ENCODE assay signal across 21 mouse cellular contexts in the genomic region with DNA sequence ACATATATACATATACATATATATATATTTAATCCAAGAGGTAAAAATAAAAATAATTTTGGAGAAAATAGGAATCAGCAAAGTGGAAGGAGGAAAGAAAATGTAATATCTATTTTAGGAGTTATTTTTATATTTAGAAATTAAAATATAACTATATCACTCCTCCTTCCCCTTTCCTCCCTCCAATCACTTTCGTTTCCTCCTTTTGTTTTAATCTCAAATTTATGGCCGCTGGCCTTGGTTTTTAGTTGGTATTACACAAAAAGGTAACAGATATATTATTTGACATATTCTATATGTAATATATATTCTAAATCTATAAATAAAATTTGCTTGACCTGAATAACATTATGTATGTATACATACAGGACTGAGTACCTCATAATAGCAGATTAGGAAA.
DNase-seq lines count a peak whose midpoint lies in the region; ATAC-seq lines count a peak whose summit lies in the region.
"Had no signal": no experiment of that assay in that cellular context is flagged by ENCODE, and none has a peak within 500 bp of the region (broad histone marks: within the 10 kb centered on the region; RNA-seq: fewer than 3 reads in every experiment).

No protein-coding gene starts in this region.

- ATAC-seq in granulocyte monocyte progenitor cell, adult 5-6 weeks (replicated peaks; ENCODE audit: poor library complexity, severe bottlenecking): peak; percentile 74
- peak; percentile 64 for ATAC-seq in megakaryocyte progenitor cell, adult 5-6 weeks (replicated peaks; ENCODE audit: poor library complexity)
- ATAC-seq: forebrain, embryonic 13.5 days; forebrain, embryonic 15.5 days; forebrain, postnatal 0 days had no signal

- peak; percentile 26 for DNase-seq in splenic B cell, adult 2 months (ENCODE audit: low read depth, low spot score)
- no peak for DNase-seq in adrenal gland, adult 8-10 months
- no peak for DNase-seq in right cerebral cortex, postnatal 14 days
- no peak for DNase-seq in thymus, postnatal 4 days
- DNase-seq: adrenal gland, adult 2 months; adrenal gland, postnatal 14 days; adrenal gland, postnatal 36 days; cerebellum, adult 11 months; cerebellum, adult 18-20 months; cerebellum, adult 8-10 months; cerebellum, adult 9-11 months; cerebellum, postnatal 14 days; cerebellum, postnatal 36 days; embryo, embryonic 11 days; forebrain, postnatal 0 days had no signal

- no peaks in the 10 kb centered on the region for H3K36me3 ChIP-seq in splenic B cell, adult 2 months (ENCODE audit: control insufficient read depth, insufficient read depth, low read length, poor library complexity, severe bottlenecking)
- H3K36me3 ChIP-seq: embryonic facial prominence, embryonic 13.5 days; embryonic facial prominence, embryonic 15.5 days; forebrain, embryonic 15.5 days had no signal

- no peaks in the 10 kb centered on the region for H3K27me3 ChIP-seq in splenic B cell, adult 2 months (ENCODE audit: control insufficient read depth, insufficient read depth, low read length, poor library complexity, severe bottlenecking)
- H3K27me3 ChIP-seq: embryonic facial prominence, embryonic 13.5 days; embryonic facial prominence, embryonic 15.5 days; forebrain, embryonic 13.5 days; forebrain, embryonic 15.5 days had no signal
